Mouse (Mus musculus) monocyte, adult 2 months (primary cell): Measurements from ENCODE around the gene Myzap.

Experiments
- DNase-seq, 2 experiments: peaks; one replicate each; pipeline ENCODE4 v3.0.0; 2022; ENCODE audit warnings: low spot score in 2 of 2, low read depth in 1 of 2

The Myzap gene

GRCm38 (mm10) chr9:71547704-71548275, 44.4 kb downstream of the Myzap start:
- no peak for DNase-seq

DNA sequence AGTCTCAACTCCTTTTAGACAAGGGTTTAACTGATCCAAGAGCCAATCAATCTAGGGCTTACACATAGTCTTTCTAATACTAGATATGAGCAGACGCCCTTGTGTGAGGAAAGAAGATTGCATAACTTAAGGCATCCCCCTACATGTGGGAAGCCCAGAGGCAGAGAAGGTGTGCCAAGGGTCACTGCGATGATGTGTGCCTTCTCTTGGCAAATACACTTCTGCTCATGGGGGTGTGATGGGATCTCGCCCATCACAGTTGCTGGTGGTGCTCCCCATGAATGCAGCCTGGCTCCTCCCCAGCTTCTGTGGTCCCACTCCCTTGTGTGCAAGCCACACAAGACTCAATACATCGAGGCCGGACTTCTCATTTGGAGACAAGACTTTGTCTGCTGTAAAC, 47.3 kb downstream of the Myzap start:
- no peak for DNase-seq

DNA sequence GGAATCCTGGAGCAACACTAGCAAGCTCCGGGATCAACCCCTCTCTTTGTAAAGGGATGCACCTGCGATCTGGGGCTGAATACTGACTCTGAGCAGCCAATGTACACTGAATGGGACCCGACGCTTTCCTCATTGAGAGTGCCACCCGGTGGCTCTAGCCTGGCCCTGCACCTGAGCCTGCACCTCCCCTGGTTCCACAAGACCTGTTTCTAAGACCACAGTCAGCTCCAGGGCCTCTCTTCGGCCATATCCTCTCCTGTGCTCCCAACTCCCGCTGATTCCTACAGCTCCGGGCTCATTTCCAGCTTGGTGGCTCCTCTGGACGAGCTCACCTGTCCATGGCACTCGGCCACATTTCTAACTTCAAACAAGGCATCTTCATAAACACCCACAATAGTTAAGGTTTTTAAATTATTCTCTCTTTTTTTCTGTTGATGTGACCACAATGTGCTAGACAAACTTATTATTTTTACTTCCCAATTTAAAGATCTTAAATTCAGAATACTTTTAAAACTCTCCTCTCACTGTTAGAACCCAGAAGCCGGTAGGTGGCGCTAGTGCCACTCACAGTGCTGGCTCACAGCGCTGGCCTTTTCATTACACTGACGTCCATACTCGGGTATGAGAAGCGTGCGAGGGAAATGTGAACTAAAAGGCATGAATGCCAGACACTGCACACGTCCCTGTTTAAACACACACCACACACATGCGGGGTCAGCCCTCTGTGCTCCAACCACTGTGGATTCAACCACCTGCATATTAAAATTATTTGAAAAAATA, 48.5 kb downstream of the Myzap start:
- peak in 1 of 2 experiments; percentile 11 for DNase-seq

DNA sequence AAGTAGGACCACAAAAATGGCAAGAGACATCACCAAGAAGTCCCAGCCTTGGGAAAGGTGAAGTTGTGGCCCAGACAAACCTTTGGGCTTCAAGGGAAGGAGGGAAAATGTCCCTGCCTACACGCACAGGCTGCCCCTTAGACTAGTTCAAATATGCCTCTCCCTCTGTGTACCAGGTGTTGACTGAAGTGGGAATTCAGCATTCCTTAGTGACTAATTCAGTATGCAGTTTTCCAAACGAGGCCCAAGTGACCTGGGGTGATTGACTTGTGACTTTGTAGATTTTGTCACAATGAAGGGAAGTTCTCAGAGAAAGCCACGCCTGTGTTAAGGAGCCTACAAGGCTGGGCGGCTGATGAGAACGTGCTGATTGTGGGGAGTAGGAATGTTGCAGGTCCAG, 49.9 kb downstream of the Myzap start:
- no peak for DNase-seq

DNA sequence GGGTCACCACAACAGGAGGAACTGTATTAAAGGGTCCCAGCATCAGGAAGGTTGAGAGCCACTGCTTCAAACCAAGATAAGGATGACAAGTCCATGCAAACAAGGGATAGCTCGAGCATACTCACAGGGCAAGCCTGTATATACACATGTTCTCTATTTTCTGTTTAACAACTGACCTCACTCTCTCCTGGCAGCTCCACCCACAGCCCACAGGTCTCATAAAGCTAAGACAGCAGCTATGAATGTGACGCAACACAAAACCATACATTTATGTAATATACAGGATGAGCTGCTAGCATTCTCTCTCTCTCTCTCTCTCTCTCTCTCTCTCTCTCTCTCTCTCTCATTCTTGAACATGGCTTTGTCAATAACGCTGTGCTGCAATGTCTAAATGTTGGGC, 51.4 kb downstream of the Myzap start:
- no peak for DNase-seq

- DNase-seq = no peak
These were observed 56.4 kb downstream of the Myzap start for GRCm38 (mm10) chr9:71535730-71536129.

DNA sequence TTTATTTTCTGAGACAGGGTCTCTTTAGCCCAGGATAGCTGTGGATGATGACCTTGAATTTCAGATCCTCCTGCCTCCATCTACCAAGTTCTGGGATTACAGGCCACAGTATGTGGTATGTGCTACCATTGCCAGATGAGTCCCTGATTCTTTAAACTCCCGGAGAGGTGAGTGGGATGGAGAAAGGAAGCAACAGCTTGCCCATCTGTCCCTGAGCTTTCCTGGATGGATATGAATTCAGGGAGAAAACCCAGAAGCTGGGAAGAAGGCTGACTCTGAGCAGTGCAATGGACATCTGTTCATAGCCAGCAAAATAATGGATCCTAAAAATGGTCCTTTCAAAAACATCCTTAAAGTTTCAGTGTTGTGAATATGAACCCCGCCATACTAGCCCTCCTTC, 57.1 kb downstream of the Myzap start:
- no peak for DNase-seq

DNA sequence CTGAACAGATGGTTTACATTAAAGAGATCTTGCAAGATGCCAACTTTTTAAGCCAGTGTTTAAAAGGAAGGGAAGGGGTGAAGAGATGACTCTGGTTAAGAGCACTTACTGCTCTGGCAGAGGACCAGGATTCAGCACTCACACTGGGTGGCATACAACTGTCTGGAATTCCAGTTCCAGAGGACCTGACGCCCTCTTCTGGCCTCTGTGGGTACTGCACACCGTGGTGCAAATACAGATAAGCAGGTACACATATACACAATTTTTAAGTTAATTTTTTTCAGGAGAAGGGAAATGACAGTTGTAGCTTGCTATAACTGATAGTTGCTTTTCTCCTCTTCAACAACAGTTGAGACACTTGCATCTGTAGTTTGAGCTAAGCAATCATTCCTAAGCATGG, 62.2 kb downstream of the Myzap start:
- DNase-seq = no peak

- no peak for DNase-seq
These were observed 64.7 kb downstream of the Myzap start for GRCm38 (mm10) chr9:71527438-71527837.

DNA sequence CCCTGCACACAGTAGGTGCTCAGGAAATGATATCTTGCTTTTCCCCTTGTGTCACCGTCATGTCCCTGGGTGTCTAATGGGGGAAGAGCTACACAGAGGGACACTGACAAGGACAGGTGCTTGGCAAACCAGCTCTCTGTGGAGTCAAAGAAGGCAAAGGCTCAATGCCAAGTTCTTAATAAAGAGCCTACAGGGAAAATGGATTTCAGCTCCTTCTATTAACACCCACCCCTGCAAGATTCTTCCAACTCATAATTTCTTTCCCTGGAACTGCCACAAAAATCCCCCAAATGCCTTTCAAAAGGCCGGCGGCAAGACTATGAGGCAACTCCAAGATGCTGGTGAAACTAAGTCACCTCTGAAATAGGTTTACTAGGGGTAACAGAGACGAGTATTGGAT, 68.3 kb downstream of the Myzap start:
- no peak for DNase-seq

- DNase-seq = no peak
These were observed 72.3 kb downstream of the Myzap start for GRCm38 (mm10) chr9:71519836-71520235.

DNA sequence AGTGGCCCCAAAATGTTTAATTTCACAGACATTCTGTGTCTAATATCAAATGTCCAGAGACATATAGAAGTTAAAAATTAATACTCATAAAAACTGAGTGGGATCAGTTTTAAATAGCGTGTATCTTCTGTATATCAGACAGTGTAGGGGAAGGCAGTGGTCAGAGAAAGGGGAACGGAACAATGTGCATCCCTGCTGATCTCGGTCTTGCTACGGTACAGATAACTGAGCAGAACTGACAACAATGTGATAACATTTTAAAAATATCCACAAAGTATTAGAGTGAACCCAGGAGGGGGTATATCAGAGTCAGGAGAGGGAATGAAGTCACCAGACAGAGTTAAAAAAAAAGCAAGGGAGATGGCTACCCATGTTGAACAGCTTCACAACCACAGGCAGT, 74.7 kb downstream of the Myzap start:
- DNase-seq = no peak

DNA sequence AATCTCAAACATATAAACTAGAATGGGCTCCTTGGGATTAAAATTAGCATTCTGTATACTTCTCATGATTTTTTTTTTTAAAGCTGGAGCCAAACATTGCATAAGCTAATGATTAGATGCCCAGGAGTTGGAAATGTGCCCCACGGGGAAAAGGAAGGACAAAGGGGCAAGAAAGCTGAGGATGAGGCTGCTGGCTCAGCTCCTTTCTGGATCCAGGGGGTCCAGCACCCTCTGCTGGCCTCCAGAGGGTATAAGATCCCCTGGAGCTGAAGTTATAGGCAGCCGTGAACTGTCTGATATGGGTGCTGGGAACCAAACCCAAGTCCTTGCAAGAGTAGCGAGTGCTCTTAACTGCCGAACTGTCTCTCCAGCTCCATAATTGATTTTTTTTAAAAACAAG, 76.3 kb downstream of the Myzap start:
- no peak for DNase-seq

DNA sequence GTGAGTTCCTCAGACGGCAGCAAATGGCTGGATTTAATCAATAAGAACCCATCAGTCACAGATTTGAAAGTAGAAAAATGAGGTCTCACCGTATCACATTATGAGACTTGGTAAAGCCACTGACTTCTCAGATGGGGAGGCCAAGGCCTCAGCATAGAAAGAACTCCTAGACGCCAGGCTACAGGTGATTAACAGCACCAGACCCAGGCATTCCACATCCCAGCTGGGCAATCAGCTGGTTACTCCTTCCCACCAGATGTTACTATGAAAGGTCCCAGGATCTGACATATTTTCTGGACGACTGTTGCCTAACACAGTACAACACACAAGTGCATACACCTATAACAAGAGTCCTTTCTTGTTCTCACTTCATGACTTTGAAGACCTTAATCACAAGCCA, 78.6 kb downstream of the Myzap start:
- DNase-seq = no peak

GRCm38 (mm10) chr9:71512899-71513298, 79.3 kb downstream of the Myzap start:
- DNase-seq = no peak

- DNase-seq = no peak
These were observed 93.6 kb downstream of the Myzap start for GRCm38 (mm10) chr9:71498391-71499182.

DNA sequence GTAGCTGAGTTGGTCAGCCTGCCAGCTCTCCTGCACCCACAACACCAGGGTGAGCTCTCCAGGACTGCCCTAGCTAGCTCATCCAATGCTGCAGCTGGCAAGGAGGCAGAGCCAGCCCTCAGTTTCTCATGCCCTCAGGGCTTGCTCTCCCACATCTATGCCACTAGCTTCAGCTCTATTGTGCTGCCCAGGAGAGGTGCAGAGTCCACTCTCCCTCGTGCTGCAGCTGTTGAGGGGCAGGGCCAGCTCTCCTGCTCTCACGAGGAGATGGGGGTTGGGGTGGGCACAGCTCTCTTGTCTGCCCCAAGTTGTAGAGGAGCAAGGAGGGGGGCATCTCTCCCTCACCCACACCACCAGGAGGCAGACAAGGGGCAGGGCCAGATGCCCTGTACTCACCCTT, 95.5 kb downstream of the Myzap start:
- DNase-seq = no peak

GRCm38 (mm10) chr9:71493771-71494170, 98.4 kb downstream of the Myzap start:
- no peak for DNase-seq

DNA sequence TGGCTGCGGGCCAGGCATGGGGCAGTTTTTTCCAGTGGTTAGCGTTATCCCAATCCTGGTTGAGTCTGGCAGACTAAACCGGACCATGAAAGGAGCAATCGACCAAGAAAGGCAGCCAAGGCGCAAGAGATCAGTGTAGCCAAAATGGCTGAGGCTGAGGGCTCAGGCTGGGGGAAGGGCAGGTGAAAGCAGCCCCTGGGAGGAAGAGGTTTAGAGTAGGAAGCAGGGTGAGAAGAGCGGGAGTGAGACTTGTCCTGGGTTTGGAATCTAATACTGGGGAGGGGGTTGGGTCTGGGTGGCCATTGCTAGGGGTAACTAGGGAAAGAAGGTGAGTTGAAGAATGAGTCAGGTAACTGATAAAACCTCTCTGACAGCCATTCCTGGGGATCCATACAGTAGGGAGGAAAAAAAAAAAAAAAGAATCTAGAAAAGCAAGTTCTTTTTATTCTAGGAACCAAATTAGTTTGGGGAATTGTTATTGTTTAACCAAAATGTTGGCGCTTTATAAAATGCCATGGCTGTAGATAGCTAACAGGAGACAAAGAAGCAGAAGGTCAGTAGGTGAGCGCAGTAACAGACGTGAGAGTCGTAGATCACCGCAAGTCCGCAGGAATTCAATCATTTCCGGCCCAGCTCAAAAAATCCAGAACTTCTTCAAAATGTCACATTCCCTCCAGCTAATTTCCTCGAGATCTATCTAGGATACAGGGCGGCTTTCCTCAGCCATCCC, 99.7 kb downstream of the Myzap start:
- no peak for DNase-seq

GRCm38 (mm10) chr9:71490076-71490475, 102.1 kb downstream of the Myzap start:
- DNase-seq = no peak

- DNase-seq = no peak
These were observed 106.0 kb downstream of the Myzap start for GRCm38 (mm10) chr9:71486127-71486526.
